Mouse (Mus musculus) forebrain, embryonic 15.5 days (tissue): ENCODE measurements around the gene Neurog2. TPM values are rescaled to one million over a fixed set of nuclear protein-coding genes. Genes with fewer than 3 reads are reported as not detected.

Source experiments
- ATAC-seq: fragments of 200-750 bp; cut with Nextera tagmentation; replicated peaks from 2 replicates; pipeline ENCODE4 v1.8.0; 2017; ENCODE audit warnings: mild to moderate bottlenecking, moderate TSS enrichment, moderate library complexity
- H3K27ac ChIP-seq: fragments of 300-500 bp; sonication (generic); replicated peaks from 2 replicates; pipeline ENCODE4 v1.5.1; 2015; ENCODE audit warnings: mild to moderate bottlenecking, inconsistent platforms
- H3K27me3 ChIP-seq: fragments of 300-500 bp; sonication (generic); 2 replicates; pipeline ENCODE4 v1.6.1; 2015; ENCODE audit warnings: inconsistent platforms
- H3K36me3 ChIP-seq: fragments of 300-500 bp; sonication (generic); 2 replicates; pipeline ENCODE4 v1.6.1; 2015; ENCODE audit warnings: mild to moderate bottlenecking, inconsistent platforms
- H3K4me1 ChIP-seq: fragments of 300-500 bp; sonication (generic); 2 replicates; pipeline ENCODE4 v1.6.1; 2015; ENCODE audit warnings: inconsistent platforms
- H3K4me2 ChIP-seq: fragments of 300-500 bp; sonication (generic); replicated peaks from 2 replicates; pipeline ENCODE4 v1.6.1; 2015; ENCODE audit warnings: mild to moderate bottlenecking, inconsistent platforms
- H3K4me3 ChIP-seq: fragments of 300-500 bp; sonication (generic); 2 replicates; pipeline ENCODE4 v1.5.1; 2015; ENCODE audit warnings: mild to moderate bottlenecking, inconsistent platforms
- H3K9ac ChIP-seq: fragments of 300-500 bp; sonication (generic); replicated peaks from 2 replicates; pipeline ENCODE4 v1.6.1; 2015; ENCODE audit warnings: mild to moderate bottlenecking, inconsistent platforms
- H3K9me3 ChIP-seq: fragments of 300-500 bp; sonication (generic); 2 replicates; pipeline ENCODE4 v1.6.1; 2016; ENCODE audit warnings: inconsistent platforms
- WGBS: fragments of 180-500 bp; shearing (Covaris S2); methylation state at CpG from one replicate; pipeline ENCODE4 v1.1.7; 2015; ENCODE audit warnings: mixed read lengths; 5-methylcytosine and 5-hydroxymethylcytosine counted together
- polyA plus RNA-seq: library from polyadenylated mRNA; unstranded; fragments of >200 nt; fragmentation: Nextera tagmentation; extraction: Ambion mirVana; gene quantifications from 2 replicates; pipeline ENCODE4 v1.2.1, GENCODE M21; 2015

Gene Neurog2
- polyA plus RNA-seq, 1 experiment from 2014 or later: 89.7 TPM

DNA sequence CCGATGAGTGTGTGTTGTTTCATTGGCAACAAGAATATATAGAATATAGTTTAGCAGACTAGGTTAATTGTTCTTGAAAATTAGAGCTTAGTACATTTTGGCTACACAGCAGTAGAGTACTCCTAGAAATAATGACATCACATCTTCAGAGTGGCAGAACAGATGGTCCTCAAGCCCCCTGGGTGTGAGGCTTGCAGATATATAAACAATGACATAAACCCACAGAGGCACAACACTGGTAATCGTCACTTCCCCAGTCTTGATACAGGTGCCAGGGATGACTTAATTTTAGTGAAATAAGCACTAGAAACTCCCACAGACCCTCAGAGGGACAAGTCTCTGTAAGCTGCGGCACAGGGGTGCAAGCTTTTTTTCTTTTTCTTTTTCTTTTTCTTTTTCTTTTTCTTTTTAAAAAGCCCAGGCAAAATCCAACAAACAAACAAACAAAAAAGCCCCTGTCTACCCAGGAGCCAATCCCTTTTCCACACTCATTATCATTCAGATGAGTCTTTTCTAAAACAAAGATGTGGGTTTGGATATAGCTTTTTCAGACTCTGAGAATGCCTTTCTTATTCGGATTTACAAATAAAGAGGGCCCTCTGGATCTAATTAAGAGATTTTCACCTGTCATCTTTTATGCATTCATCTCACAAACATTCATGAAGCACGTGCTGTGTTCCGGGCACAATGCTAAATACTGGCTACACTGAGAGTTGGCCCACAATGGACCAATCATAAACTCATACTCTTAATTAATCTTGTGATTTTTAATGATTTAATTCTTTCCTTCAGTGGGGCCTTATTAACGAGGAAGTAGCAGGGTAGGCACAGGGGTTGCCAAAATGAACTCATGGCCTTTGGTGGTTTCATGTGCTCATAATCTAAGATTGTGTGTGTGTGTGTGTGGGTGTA, 19.1 kb downstream of the Neurog2 start:
- H3K36me3 ChIP-seq: no peaks in the 10 kb centered on the region
- H3K27me3 ChIP-seq: no peaks in the 10 kb centered on the region
- WGBS: 11% methylated on average over 7 of the region's 7 CpGs
- peak; percentile 83 for ATAC-seq
- H3K9me3 ChIP-seq: no peaks in the 10 kb centered on the region
- peak overlapping the region; percentile 51 for H3K27ac ChIP-seq
- H3K9ac ChIP-seq: no peak overlapping the region
- H3K4me2 ChIP-seq: no peak overlapping the region
- no peak overlapping the region for H3K4me3 ChIP-seq
- no peaks in the 10 kb centered on the region; the same call in 1 of the 2 replicates for H3K4me1 ChIP-seq

DNA sequence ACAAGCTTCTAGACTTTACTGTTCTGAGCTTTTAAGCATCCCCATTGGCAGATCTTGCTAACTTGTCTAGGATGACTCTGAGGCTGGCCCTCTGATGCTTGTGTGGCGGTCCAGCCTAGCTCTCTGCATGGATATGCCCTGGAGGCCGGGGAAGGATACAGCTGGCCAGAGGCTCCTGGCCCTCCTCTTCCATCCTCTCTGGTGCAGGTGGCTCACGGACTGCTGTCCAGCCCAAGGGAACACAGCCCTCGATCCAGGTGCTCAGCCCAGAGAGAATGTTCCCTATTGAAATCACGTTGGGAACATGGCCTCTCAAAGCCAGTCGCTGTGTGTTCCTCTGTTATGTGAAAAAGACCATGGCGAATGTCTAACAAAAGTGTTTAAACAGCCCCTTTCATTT, 27.8 kb downstream of the Neurog2 start:
- Histone ChIP-seq H3K4me2 (no peak overlapping the region), H3K27ac (no peak overlapping the region), H3K36me3 (no peaks in the 10 kb centered on the region), H3K4me1 (peaks cover 12% of the 10 kb centered on the region), H3K27me3 (no peaks in the 10 kb centered on the region), H3K9ac (no peak overlapping the region), H3K9me3 (no peaks in the 10 kb centered on the region), H3K4me3 (no peak overlapping the region)
- 72% methylated on average over 7 of the region's 7 CpGs for WGBS
- ATAC-seq: no peak

DNA sequence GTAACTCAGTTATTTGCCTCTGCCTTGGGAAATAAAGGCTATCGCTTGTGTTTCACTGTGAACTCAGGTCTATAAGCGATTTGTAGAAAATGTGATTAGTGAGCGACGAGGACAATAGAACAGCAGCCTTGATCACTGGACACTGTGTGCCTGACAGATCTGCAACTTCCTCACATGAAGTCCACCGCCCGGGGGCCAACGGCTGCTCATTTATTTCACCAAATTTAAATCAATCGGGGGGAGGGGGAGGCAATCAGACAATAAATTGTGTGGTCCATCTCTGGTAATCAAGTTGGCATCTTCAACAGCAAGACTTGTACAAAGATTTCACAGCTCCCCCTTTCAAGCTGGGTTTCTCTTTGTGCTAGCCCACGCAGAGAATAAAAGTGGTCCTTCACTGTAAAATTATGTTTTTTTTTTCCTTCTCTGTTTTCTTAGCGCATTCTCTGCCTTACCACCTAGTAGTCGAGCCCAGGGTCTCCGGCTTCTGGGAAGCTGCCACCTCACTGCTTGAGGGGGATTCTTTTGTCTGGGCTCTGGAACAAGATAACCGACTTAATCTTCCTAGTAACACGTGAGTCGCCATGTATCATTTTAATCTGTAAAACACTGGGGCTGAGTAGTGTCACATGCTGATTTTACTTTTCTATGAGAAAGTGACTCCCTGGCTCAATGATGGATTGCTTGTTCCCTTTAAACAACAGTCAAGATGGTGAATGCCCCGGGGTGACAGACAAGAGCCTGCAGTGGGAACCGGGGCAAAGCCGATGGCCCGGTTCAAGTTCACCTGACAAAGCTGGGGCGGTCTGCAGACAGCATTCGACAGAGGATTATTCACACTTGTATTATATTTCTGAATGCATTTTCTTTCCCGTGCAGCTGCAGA, 29.0 kb downstream of the Neurog2 start:
- Histone ChIP-seq H3K9me3 (no peaks in the 10 kb centered on the region), H3K4me2 (peak overlapping the region; percentile 33), H3K9ac (peak overlapping the region; percentile 20; the same call in 1 of the 2 replicates), H3K27me3 (no peaks in the 10 kb centered on the region), H3K36me3 (no peaks in the 10 kb centered on the region), H3K27ac (peak overlapping the region; percentile 29; the same call in 1 of the 2 replicates), H3K4me1 (peaks cover 12% of the 10 kb centered on the region), H3K4me3 (no peak overlapping the region)
- WGBS: 10% methylated on average over 22 of the region's 22 CpGs
- 0 out of 2 replicates have a peak, but pooled peaks have one; percentile 51 for ATAC-seq

DNA sequence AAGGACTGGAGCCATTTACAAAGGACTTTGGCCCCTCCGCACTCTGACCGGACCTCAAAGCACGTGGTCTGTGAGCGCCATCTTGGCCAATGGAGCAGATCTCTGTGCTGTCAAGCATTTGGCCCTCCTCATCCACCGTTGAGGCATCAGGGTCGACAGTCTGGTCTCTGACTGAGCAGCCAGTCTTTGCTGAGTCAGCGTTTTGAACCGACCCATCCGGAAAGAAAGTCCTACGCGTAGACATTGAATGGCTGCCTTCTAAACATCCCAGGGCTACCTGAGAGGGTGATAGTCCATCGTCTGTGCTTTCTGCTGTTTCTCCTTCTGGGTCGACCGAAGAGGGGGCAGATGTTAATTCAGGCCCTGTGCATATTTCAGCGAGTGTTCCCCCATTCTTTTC, 46.8 kb downstream of the Neurog2 start:
- 92% methylated on average over 15 of the region's 15 CpGs for WGBS
- no peaks in the 10 kb centered on the region for H3K4me1 ChIP-seq

More for the DNA sequence above, 46.8 kb downstream of the Neurog2 start:
- no peaks in the 10 kb centered on the region for H3K36me3 ChIP-seq
- H3K27me3 ChIP-seq: no peaks in the 10 kb centered on the region
- H3K9ac ChIP-seq: no peak overlapping the region
- no peak overlapping the region for H3K27ac ChIP-seq
- ATAC-seq: no peak
- H3K9me3 ChIP-seq: no peaks in the 10 kb centered on the region
- no peak overlapping the region for H3K4me2 ChIP-seq
- no peak overlapping the region for H3K4me3 ChIP-seq

Other genes starting within 250 kb of the Neurog2 start
- 158 and 159 TPM in 2 replicates for gene Ank2, start 133.8 kb upstream of the Neurog2 start, polyA plus RNA-seq
- 33.9 and 37.9 TPM in 2 replicates for gene Larp7, start 79.8 kb upstream of the Neurog2 start, polyA plus RNA-seq
- gene Zgrf1, start 79.6 kb upstream of the Neurog2 start, polyA plus RNA-seq: 5.1 and 6.0 TPM in 2 replicates
- gene Alpk1, start 147.4 kb downstream of the Neurog2 start, polyA plus RNA-seq: 0.78 and 1.0 TPM in 2 replicates
- 4.8 and 5.5 TPM in 2 replicates for gene Tifa, start 156.7 kb downstream of the Neurog2 start, polyA plus RNA-seq
- gene Ap1ar, start 204.4 kb downstream of the Neurog2 start, polyA plus RNA-seq: 87.1 and 89.2 TPM in 2 replicates